Mouse (Mus musculus) hindbrain, embryonic 16.5 days (tissue): ENCODE measurements at regions not wholly inside any gene's neighbourhood (a gene's known extent, or its start where the extent isn't known, plus 50 kb on each side); places are given as distances from the start of the nearest gene placed in this dataset.

Experiments used
- ATAC-seq: fragments of 200-750 bp; cut with Nextera tagmentation; 2 replicates; pipeline ENCODE4 v1.8.0; 2017; ENCODE audit warnings: moderate TSS enrichment, moderate library complexity
- H3K27ac ChIP-seq: fragments of 300-500 bp; sonication (generic); 2 replicates; pipeline ENCODE4 v1.5.1; 2014; ENCODE audit warnings: low read depth, mild to moderate bottlenecking, control low read depth, low read length, moderate library complexity
- H3K27me3 ChIP-seq: fragments of 300-500 bp; sonication (generic); replicated peaks from 2 replicates; pipeline ENCODE4 v1.6.1; 2014; ENCODE audit warnings: low read length; ENCODE audit not compliant: control insufficient read depth, insufficient read depth
- H3K36me3 ChIP-seq: fragments of 300-500 bp; sonication (generic); 2 replicates; pipeline ENCODE4 v1.6.1; 2014; ENCODE audit warnings: mild to moderate bottlenecking, low read length, moderate library complexity, mixed read lengths; ENCODE audit not compliant: control insufficient read depth, insufficient read depth
- H3K4me1 ChIP-seq: fragments of 300-500 bp; sonication (generic); 2 replicates; pipeline ENCODE4 v1.6.1; 2014; ENCODE audit warnings: low read depth, low read length; ENCODE audit not compliant: control insufficient read depth, insufficient read depth
- H3K4me2 ChIP-seq: fragments of 300-500 bp; sonication (generic); 2 replicates; pipeline ENCODE4 v1.6.1; 2014; ENCODE audit warnings: mild to moderate bottlenecking, low read length, control low read depth, moderate library complexity
- H3K4me3 ChIP-seq: fragments of 300-500 bp; sonication (generic); 2 replicates; pipeline ENCODE4 v1.5.1; 2014; ENCODE audit warnings: mild to moderate bottlenecking, low read length, control low read depth, moderate library complexity
- H3K9ac ChIP-seq: fragments of 300-500 bp; sonication (generic); 2 replicates; pipeline ENCODE4 v1.6.1; 2014; ENCODE audit warnings: low read depth, mild to moderate bottlenecking, control low read depth, low read length, moderate library complexity
- H3K9me3 ChIP-seq: fragments of 300-500 bp; sonication (generic); 2 replicates; pipeline ENCODE4 v1.6.1; 2014; ENCODE audit warnings: mild to moderate bottlenecking, low read length, moderate library complexity; ENCODE audit not compliant: control insufficient read depth
- WGBS: fragments of 180-500 bp; shearing (Covaris S2); extraction: QIAGEN DNeasy Blood & Tissue Kit; methylation state at CpG from one replicate; pipeline ENCODE4 v1.1.7; 2014; 5-methylcytosine and 5-hydroxymethylcytosine counted together

DNA sequence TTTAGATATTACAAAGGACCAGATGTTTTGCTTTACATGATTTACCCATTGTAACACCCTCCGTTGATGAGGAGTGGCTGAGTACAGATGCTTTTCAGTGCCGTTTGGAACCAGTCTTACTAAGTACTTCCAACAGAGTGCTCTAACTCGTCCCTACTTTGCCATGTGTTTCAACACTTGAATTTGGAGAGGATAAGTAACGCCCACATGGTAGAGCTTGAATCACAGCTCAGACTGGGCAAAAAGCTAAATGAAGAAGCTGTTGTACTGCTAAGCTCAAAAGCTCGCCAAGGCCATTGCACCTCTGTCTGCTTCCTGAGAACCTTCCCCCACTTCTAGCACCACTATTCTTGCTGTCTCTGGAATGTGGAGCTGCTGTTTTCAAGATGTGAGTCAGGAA lies 471.1 kb downstream of the Nfib start:
- Histone ChIP-seq H3K9ac (no peak overlapping the region), H3K9me3 (peaks cover 4% of the 10 kb centered on the region), H3K27me3 (no peaks in the 10 kb centered on the region), H3K36me3 (no peaks in the 10 kb centered on the region), H3K4me3 (no peak overlapping the region), H3K4me2 (no peak overlapping the region), H3K4me1 (no peaks in the 10 kb centered on the region), H3K27ac (no peak overlapping the region)
- no peak for ATAC-seq
- WGBS = 83% methylated on average over 5 of the region's 5 CpGs

GRCm38 (mm10) chr4:82226197-82227119 lies 479.1 kb downstream of the Nfib start:
- H3K4me3 ChIP-seq = no peak overlapping the region
- H3K36me3 ChIP-seq = no peaks in the 10 kb centered on the region
- no peaks in the 10 kb centered on the region for H3K27me3 ChIP-seq
- no peak overlapping the region for H3K27ac ChIP-seq
- no peaks in the 10 kb centered on the region for H3K9me3 ChIP-seq
- WGBS = 61% methylated on average over 6 of the region's 6 CpGs
- no peak overlapping the region for H3K9ac ChIP-seq
- no peaks in the 10 kb centered on the region for H3K4me1 ChIP-seq
- no peak overlapping the region for H3K4me2 ChIP-seq
- ATAC-seq = no peak

- Histone ChIP-seq H3K4me2 (no peak overlapping the region), H3K36me3 (no peaks in the 10 kb centered on the region), H3K4me1 (no peaks in the 10 kb centered on the region), H3K4me3 (no peak overlapping the region), H3K9me3 (no peaks in the 10 kb centered on the region), H3K27me3 (no peaks in the 10 kb centered on the region), H3K27ac (no peak overlapping the region), H3K9ac (no peak overlapping the region)
- 40% methylated on average over 8 of the region's 8 CpGs for WGBS
- ATAC-seq = no peak
These were observed 484.8 kb downstream of the Nfib start for GRCm38 (mm10) chr4:82220724-82221123.

- ATAC-seq = no peak
- H3K9ac ChIP-seq = no peak overlapping the region
- H3K27me3 ChIP-seq = no peaks in the 10 kb centered on the region
- H3K36me3 ChIP-seq = no peaks in the 10 kb centered on the region
- no peak overlapping the region for H3K4me3 ChIP-seq
- no peaks in the 10 kb centered on the region for H3K4me1 ChIP-seq
- no peak overlapping the region for H3K27ac ChIP-seq
- no peaks in the 10 kb centered on the region for H3K9me3 ChIP-seq
- 77% methylated on average over 7 of the region's 7 CpGs for WGBS
- no peak overlapping the region for H3K4me2 ChIP-seq
These were observed 485.3 kb downstream of the Nfib start for GRCm38 (mm10) chr4:82220120-82220714.

DNA sequence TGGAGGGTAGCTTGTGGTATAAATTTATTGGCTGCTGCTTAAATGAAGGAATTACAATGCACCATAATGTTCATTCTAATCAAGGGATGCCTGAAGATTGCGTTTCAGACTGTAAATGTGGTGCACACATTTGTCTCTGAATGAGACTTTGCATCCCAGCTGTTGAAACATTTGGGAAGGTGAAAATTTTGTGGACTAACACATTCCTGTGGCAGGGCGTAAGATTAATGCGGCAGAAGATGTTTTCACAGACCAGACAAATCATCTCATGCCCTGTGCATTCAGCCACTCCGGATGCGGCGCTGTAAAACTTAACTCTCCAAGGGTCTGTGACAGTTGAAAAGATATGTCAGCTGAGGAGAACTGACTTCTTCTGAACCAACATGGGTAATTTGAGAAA lies 486.9 kb downstream of the Nfib start:
- Histone ChIP-seq H3K36me3 (no peaks in the 10 kb centered on the region), H3K9me3 (no peaks in the 10 kb centered on the region), H3K4me2 (no peak overlapping the region), H3K27ac (no peak overlapping the region), H3K27me3 (no peaks in the 10 kb centered on the region), H3K9ac (no peak overlapping the region), H3K4me1 (no peaks in the 10 kb centered on the region), H3K4me3 (no peak overlapping the region)
- 82% methylated on average over 6 of the region's 6 CpGs for whole genome bisulfite sequencing
- ATAC-seq = no peak

- Histone ChIP-seq H3K27me3 (no peaks in the 10 kb centered on the region), H3K36me3 (no peaks in the 10 kb centered on the region), H3K4me1 (no peaks in the 10 kb centered on the region), H3K4me2 (no peak overlapping the region), H3K9ac (no peak overlapping the region), H3K4me3 (no peak overlapping the region), H3K27ac (no peak overlapping the region), H3K9me3 (no peaks in the 10 kb centered on the region)
- no peak for ATAC-seq
- WGBS = 93% methylated on average over 1 of the region's 1 CpGs
These were observed 498.5 kb downstream of the Nfib start for GRCm38 (mm10) chr4:82207031-82207430.

- ATAC-seq = no peak
- no peak overlapping the region for H3K27ac ChIP-seq
- WGBS = 80% methylated on average over 2 of the region's 2 CpGs
These were observed 505.2 kb downstream of the Nfib start for GRCm38 (mm10) chr4:82200306-82200705.

GRCm38 (mm10) chr4:82199118-82199517 lies 506.4 kb downstream of the Nfib start:
- Histone ChIP-seq H3K27me3 (no peaks in the 10 kb centered on the region), H3K4me1 (no peaks in the 10 kb centered on the region), H3K9ac (no peak overlapping the region), H3K27ac (no peak overlapping the region), H3K9me3 (no peaks in the 10 kb centered on the region), H3K36me3 (no peaks in the 10 kb centered on the region), H3K4me2 (no peak overlapping the region), H3K4me3 (no peak overlapping the region)
- no peak for ATAC-seq

More at GRCm38 (mm10) chr4:82200306-82200705, 505.2 kb downstream of the Nfib start:
- Histone ChIP-seq H3K9ac (no peak overlapping the region), H3K9me3 (no peaks in the 10 kb centered on the region), H3K36me3 (no peaks in the 10 kb centered on the region), H3K4me1 (no peaks in the 10 kb centered on the region), H3K4me3 (no peak overlapping the region), H3K4me2 (no peak overlapping the region), H3K27me3 (no peaks in the 10 kb centered on the region)

DNA sequence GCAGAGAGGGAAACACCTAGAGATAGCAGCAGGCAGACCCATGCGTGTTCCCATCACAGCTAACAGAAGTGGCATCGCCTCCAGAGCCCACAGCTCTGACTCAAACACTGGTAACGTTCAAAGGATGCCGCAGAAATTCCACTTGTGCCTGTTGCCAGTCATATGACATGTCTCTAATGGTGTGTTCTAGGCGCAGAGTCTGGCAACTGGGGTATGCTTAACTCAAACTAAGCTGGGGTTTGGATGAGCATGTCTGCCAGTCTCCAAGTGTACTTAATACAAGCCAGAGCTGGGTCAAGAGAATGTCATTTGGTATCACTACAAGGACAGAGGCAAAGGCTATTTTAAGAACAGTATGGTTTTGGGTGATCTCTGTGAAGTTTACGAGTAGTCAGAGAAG lies 507.9 kb downstream of the Nfib start:
- Histone ChIP-seq H3K4me2 (no peak overlapping the region), H3K4me3 (no peak overlapping the region), H3K4me1 (no peaks in the 10 kb centered on the region), H3K27me3 (no peaks in the 10 kb centered on the region), H3K9me3 (no peaks in the 10 kb centered on the region), H3K36me3 (no peaks in the 10 kb centered on the region), H3K27ac (no peak overlapping the region), H3K9ac (no peak overlapping the region)
- ATAC-seq = no peak
- 87% methylated on average over 6 of the region's 6 CpGs for WGBS
